Mouse (Mus musculus) myocyte (in vitro differentiated cells): ENCODE measurements at regions not wholly inside any gene's neighbourhood (a gene's known extent, or its start where the extent isn't known, plus 50 kb on each side); places are given as distances from the start of the nearest gene placed in this dataset.

ENCODE experiments used
- MYOD1 ChIP-seq, 3 experiments: IDR thresholded peaks; one replicate each; pipeline ENCODE4 v1.6.1; 2011; ENCODE audit warnings: control low read depth in 2 of 3, low read depth in 2 of 3, mild to moderate bottlenecking in 2 of 3, moderate library complexity in 1 of 3; ENCODE audit not compliant: insufficient read length in 2 of 3, control insufficient read depth in 1 of 3
- MYOG ChIP-seq, 3 experiments: IDR thresholded peaks; one replicate each; pipeline ENCODE4 v1.6.1; 2011; ENCODE audit warnings: control low read depth in 2 of 3, low read depth in 2 of 3, mild to moderate bottlenecking in 2 of 3; ENCODE audit not compliant: insufficient read length in 2 of 3, control insufficient read depth in 1 of 3, insufficient read depth in 1 of 3
- POLR2A ChIP-seq: IDR thresholded peaks from one replicate; pipeline ENCODE4 v1.6.1; 2011; ENCODE audit warnings: low read depth, mild to moderate bottlenecking, control low read depth, moderate library complexity; ENCODE audit not compliant: insufficient read length
- POLR2AphosphoS2 ChIP-seq: IDR thresholded peaks from one replicate; pipeline ENCODE4 v1.6.1; 2011; ENCODE audit warnings: low read depth, control low read depth; ENCODE audit not compliant: insufficient read length
- REST ChIP-seq: IDR thresholded peaks from one replicate; pipeline ENCODE4 v1.6.1; 2011; ENCODE audit warnings: mild to moderate bottlenecking, control low read depth, moderate library complexity; ENCODE audit not compliant: insufficient read depth, insufficient read length
- TCF12 ChIP-seq: IDR thresholded peaks from one replicate; pipeline ENCODE4 v1.6.1; 2011; ENCODE audit warnings: mild to moderate bottlenecking, control low read depth; ENCODE audit not compliant: poor library complexity, insufficient read depth, severe bottlenecking
- USF1 ChIP-seq: IDR thresholded peaks from one replicate; pipeline ENCODE4 v1.6.1; 2011; ENCODE audit warnings: low read depth, mild to moderate bottlenecking, control low read depth, moderate library complexity

GRCm38 (mm10) chr13:44282306-44282705, 447.0 kb upstream of the Jarid2 start:
- TF ChIP-seq POLR2AphosphoS2 (no peak), USF1 (no peak), REST (no peak), POLR2A (no peak), TCF12 (no peak), MYOD1 (IDR thresholded peaks at IDR 0.05; ENCODE audit: control insufficient read depth in 1 of 3, insufficient read length in 2 of 3, low read depth in 2 of 3) (no peak), MYOG (IDR thresholded peaks at IDR 0.05; ENCODE audit: control insufficient read depth in 1 of 3, insufficient read depth in 1 of 3, insufficient read length in 2 of 3, low read depth in 2 of 3) (no peak)
